Mouse (Mus musculus) liver, embryonic 13.5 days (tissue): Measurements from ENCODE around the gene Cenpw. TPM values are rescaled to one million over a fixed set of nuclear protein-coding genes. Genes with fewer than 3 reads are reported as not detected.

Experiments used
- ATAC-seq: fragments of 200-750 bp; cut with Nextera tagmentation; 2 replicates; pipeline ENCODE4 v1.8.0; 2017; ENCODE audit warnings: low read depth, mild to moderate bottlenecking, moderate number of reproducible peaks, moderate library complexity
- DNase-seq: peaks from one replicate; pipeline ENCODE4 v3.0.0; 2022
- H3K27ac ChIP-seq: fragments of 300-500 bp; sonication (generic); 2 replicates; pipeline ENCODE4 v1.5.1; 2015; ENCODE audit warnings: moderate library complexity, mild to moderate bottlenecking, inconsistent platforms
- H3K27me3 ChIP-seq: fragments of 300-500 bp; sonication (generic); 2 replicates; pipeline ENCODE4 v1.6.1; 2015; ENCODE audit warnings: mild to moderate bottlenecking, inconsistent platforms
- H3K36me3 ChIP-seq: fragments of 300-500 bp; sonication (generic); 2 replicates; pipeline ENCODE4 v1.6.1; 2015; ENCODE audit warnings: mild to moderate bottlenecking, inconsistent platforms
- H3K4me1 ChIP-seq: fragments of 300-500 bp; sonication (generic); replicated peaks from 2 replicates; pipeline ENCODE4 v1.6.1; 2015; ENCODE audit warnings: inconsistent platforms
- H3K4me2 ChIP-seq: fragments of 300-500 bp; sonication (generic); 2 replicates; pipeline ENCODE4 v1.6.1; 2015; ENCODE audit warnings: inconsistent platforms, mild to moderate bottlenecking, moderate library complexity
- H3K4me3 ChIP-seq: fragments of 300-500 bp; sonication (generic); replicated peaks from 2 replicates; pipeline ENCODE4 v1.5.1; 2015; ENCODE audit warnings: mild to moderate bottlenecking, inconsistent platforms
- H3K9ac ChIP-seq: fragments of 300-500 bp; sonication (generic); 2 replicates; pipeline ENCODE4 v1.6.1; 2015; ENCODE audit warnings: mild to moderate bottlenecking, inconsistent platforms
- H3K9me3 ChIP-seq: fragments of 300-500 bp; sonication (generic); replicated peaks from 2 replicates; pipeline ENCODE4 v1.6.1; 2016; ENCODE audit warnings: inconsistent platforms
- WGBS: fragments of 180-500 bp; shearing (Covaris S2); methylation state at CpG from one replicate; pipeline ENCODE4 v1.1.7; 2015; ENCODE audit not compliant: insufficient replicate concordance; 5-methylcytosine and 5-hydroxymethylcytosine counted together
- polyA plus RNA-seq: library from polyadenylated mRNA; unstranded; fragments of >200 nt; fragmentation: Nextera tagmentation; extraction: Ambion mirVana; gene quantifications from 2 replicates; pipeline ENCODE4 v1.2.1, GENCODE M21; 2015

The Cenpw gene
- 43.8 and 44.5 TPM in 2 replicates for polyA plus RNA-seq

GRCm38 (mm10) chr10:30199916-30200826 lies at the start of gene Cenpw:
Cenpw (minus strand) TSS chr10:30200560.
- ATAC-seq: peak; percentile 100
- Histone ChIP-seq H3K27ac (peak within 1 kb of the TSS; percentile 78), H3K36me3 (0 out of 2 replicates have a peak, but pooled peaks cover 9% of the 10 kb centered on the region), H3K9me3 (no peaks in the 10 kb centered on the region), H3K4me1 (peaks cover 13% of the 10 kb centered on the region), H3K9ac (peak within 1 kb of the TSS; percentile 90), H3K27me3 (no peaks in the 10 kb centered on the region), H3K4me2 (peak within 1 kb of the TSS; percentile 83), H3K4me3 (peak within 1 kb of the TSS; percentile 86)
- 1% methylated on average over 55 of the region's 55 CpGs for WGBS
- DNase-seq: peak; percentile 87

GRCm38 (mm10) chr10:30249654-30250053 lies 49.3 kb upstream of the Cenpw start:
- Histone ChIP-seq H3K9ac (no peak overlapping the region), H3K9me3 (no peaks in the 10 kb centered on the region), H3K4me1 (no peaks in the 10 kb centered on the region), H3K4me2 (no peak overlapping the region), H3K36me3 (no peaks in the 10 kb centered on the region), H3K27me3 (no peaks in the 10 kb centered on the region), H3K27ac (no peak overlapping the region), H3K4me3 (no peak overlapping the region)
- ATAC-seq: no peak
- DNase-seq: no peak
- WGBS: 56% methylated on average over 3 of the region's 3 CpGs

GRCm38 (mm10) chr10:30199501-30199900 lies 859 bp downstream of the Cenpw start:
- no peaks in the 10 kb centered on the region for H3K9me3 ChIP-seq
- no peaks in the 10 kb centered on the region for H3K27me3 ChIP-seq
- no peak for DNase-seq
- 41% methylated on average over 5 of the region's 5 CpGs for WGBS
- peak overlapping the region; percentile 86 for H3K4me3 ChIP-seq
- no peak overlapping the region for H3K27ac ChIP-seq
- peaks cover 15% of the 10 kb centered on the region for H3K4me1 ChIP-seq
- no peak for ATAC-seq
- H3K4me2 ChIP-seq: peak overlapping the region; percentile 83
- peak overlapping the region; percentile 90 for H3K9ac ChIP-seq
- H3K36me3 ChIP-seq: 0 out of 2 replicates have a peak, but pooled peaks cover 10% of the 10 kb centered on the region

- ATAC-seq (no peak), DNase-seq (no peak)
- Histone ChIP-seq H3K9me3 (no peaks in the 10 kb centered on the region), H3K27me3 (no peaks in the 10 kb centered on the region), H3K4me2 (no peak overlapping the region), H3K4me3 (no peak overlapping the region), H3K9ac (no peak overlapping the region), H3K27ac (no peak overlapping the region), H3K4me1 (no peaks in the 10 kb centered on the region), H3K36me3 (no peaks in the 10 kb centered on the region)
- 67% methylated on average over 4 of the region's 4 CpGs for WGBS
These were observed 32.7 kb downstream of the Cenpw start for GRCm38 (mm10) chr10:30167700-30168099.
